Mouse (Mus musculus) heart, adult 2 months (tissue): Measurements from ENCODE around the gene Tagln3. TPM values are rescaled to one million over a fixed set of nuclear protein-coding genes. Genes with fewer than 3 reads are reported as not detected.

Experiments used
- DNase-seq, 2 experiments: peaks; one replicate each; pipeline ENCODE4 v3.0.0; 2021
- H3K27ac ChIP-seq: fragments of 200-600 bp; 2 replicates; pipeline ENCODE4 v1.8.1; 2022
- H3K27me3 ChIP-seq: fragments of 200-500 bp; 2 replicates; pipeline ENCODE4 v1.6.1; 2012; ENCODE audit warnings: mild to moderate bottlenecking, low read length, inconsistent platforms, mixed read lengths; ENCODE audit not compliant: control insufficient read depth, insufficient read depth
- H3K36me3 ChIP-seq: fragments of 200-500 bp; 2 replicates; pipeline ENCODE4 v1.6.1; 2012; ENCODE audit warnings: low read length, inconsistent platforms; ENCODE audit not compliant: control insufficient read depth, insufficient read depth
- H3K4me1 ChIP-seq: fragments of 200-500 bp; 2 replicates; pipeline ENCODE4 v1.6.1; 2011; ENCODE audit warnings: low read length; ENCODE audit not compliant: control insufficient read depth, insufficient read depth
- H3K4me3 ChIP-seq: fragments of 200-600 bp; 2 replicates; pipeline ENCODE4 v1.8.1; 2022
- H3K79me2 ChIP-seq: fragments of 200-500 bp; replicated peaks from 2 replicates; pipeline ENCODE4 v1.6.1; 2012; ENCODE audit warnings: mild to moderate bottlenecking, inconsistent platforms, low read length, moderate library complexity, mixed read lengths; ENCODE audit not compliant: control insufficient read depth, insufficient read depth
- H3K9ac ChIP-seq: fragments of 200-500 bp; 2 replicates; pipeline ENCODE4 v1.6.1; 2012; ENCODE audit warnings: low read depth, mild to moderate bottlenecking, control low read depth, inconsistent platforms, low read length, mixed read lengths
- CTCF ChIP-seq: fragments of 200-600 bp; IDR thresholded peaks from 2 replicates; pipeline ENCODE4 v1.8.1; 2022; ENCODE audit warnings: antibody characterized with exemption, mild to moderate bottlenecking, moderate library complexity
- EP300 ChIP-seq: fragments of 200-500 bp; IDR thresholded peaks from 2 replicates; pipeline ENCODE4 v1.6.1; 2011; ENCODE audit warnings: low read depth, low read length, control low read depth; ENCODE audit not compliant: insufficient read depth
- POLR2A ChIP-seq: fragments of 200-500 bp; IDR thresholded peaks from 2 replicates; pipeline ENCODE4 v1.6.1; 2011; ENCODE audit warnings: mild to moderate bottlenecking, low read depth, low read length, control low read depth; ENCODE audit not compliant: insufficient read depth
- WGBS: fragments of 180-500 bp; shearing (Covaris S2); methylation state at CpG from one replicate; pipeline ENCODE4 v1.1.7; 2018; 5-methylcytosine and 5-hydroxymethylcytosine counted together
- intact Hi-C: fragments of 180-260 bp; cut with DNase I; formaldehyde crosslinking; loops from one replicate; pipeline ENCODE4 v1.15.1; 2025
- polyA plus RNA-seq: library from polyadenylated mRNA; depleted of rRNA; stranded (reverse); fragments of >200 nt; gene quantifications from 2 replicates; pipeline ENCODE4 v1.2.3, GENCODE M21; 2012
- total RNA-seq, 2 experiments: library from RNA; stranded (reverse); gene quantifications; 2 replicates each; pipeline ENCODE4 v1.2.3; 2021

The Tagln3 gene
- total and polyA plus RNA-seq, 3 experiments, result 0.57 to 1.4 (median 1.4) TPM

DNA sequence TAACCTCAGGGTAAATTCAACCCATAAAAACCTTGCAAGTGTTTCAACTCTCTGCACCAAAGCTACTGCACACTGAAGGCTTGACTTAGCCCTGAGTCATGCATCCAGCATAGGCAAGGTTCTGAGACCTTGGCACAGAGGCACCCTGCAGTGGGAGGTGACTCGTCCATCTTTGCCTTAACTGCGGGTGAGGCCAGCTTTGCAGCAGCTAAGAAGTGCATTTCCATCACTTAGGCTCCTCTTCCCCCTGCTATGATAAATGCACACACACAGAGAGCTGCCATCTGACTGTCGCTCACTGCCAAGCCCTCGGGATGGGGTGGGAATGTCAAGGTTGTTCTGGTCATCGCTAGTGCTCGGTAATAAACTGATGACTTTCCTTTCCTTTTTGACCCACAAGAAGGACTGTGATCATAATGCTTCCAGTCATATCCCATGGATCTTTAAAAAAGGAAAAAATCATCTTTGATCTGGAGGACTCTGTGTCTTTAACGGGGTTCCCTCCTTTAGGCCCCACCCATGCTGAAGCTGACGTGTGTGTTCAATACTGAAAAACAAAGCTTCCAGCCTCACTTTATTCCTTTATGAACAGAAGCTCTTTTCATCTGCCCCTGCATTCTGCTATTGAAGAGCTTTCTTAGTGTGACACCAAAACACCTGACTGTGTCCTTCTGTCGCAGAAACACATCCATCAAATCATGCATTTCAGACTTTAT, 28.8 kb downstream of the Tagln3 start:
- no peak for TF ChIP-seq EP300
- no peak for TF ChIP-seq CTCF
- no peak for TF ChIP-seq POLR2A
- intact Hi-C loops, result no loop called here
- 78% methylated on average over 9 of the region's 9 CpGs for WGBS
- Histone ChIP-seq H3K4me3 (no peak overlapping the region), H3K36me3 (no peaks in the 10 kb centered on the region), H3K27me3 (no peaks in the 10 kb centered on the region), H3K27ac (no peak overlapping the region), H3K4me1 (no peaks in the 10 kb centered on the region), H3K79me2 (no peaks in the 10 kb centered on the region), H3K9ac (no peak overlapping the region)
- DNase-seq, result no peak

DNA sequence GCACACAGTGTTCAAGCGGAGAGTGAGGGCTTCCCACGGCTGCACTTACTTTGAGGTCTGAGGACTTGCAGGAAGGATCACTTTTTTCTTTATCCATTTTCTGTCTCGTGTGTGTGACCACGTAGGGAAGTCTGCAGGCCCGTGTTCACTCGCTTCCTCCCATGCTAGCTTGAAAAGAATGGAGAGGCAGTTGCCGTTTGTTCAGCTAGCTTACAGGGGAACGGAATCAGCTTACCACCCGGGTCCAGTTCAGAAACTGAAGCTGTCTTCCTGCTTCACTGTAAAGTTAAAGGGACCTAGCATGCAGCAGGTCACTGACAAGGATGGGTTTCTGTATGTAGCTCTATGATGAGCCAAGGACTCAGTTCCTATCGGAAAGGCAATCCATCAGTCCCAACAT, 30.9 kb downstream of the Tagln3 start, which contains the start of gene Tmprss7:
Gene Tmprss7 (minus strand): TSS at position 101 of the 400 bp plus-strand sequence.
- H3K4me1 ChIP-seq, result no peaks in the 10 kb centered on the region
- 61% methylated on average over 10 of the region's 10 CpGs for WGBS
- DNase-seq, result no peak
- TF ChIP-seq POLR2A, result no peak
- no peak within 1 kb of the TSS for H3K4me3 ChIP-seq
- intact Hi-C loops, result no loop called here
- H3K79me2 ChIP-seq, result no peaks in the 10 kb centered on the region
- no peak within 1 kb of the TSS for H3K9ac ChIP-seq
- no peak within 1 kb of the TSS for H3K27ac ChIP-seq
- H3K27me3 ChIP-seq, result no peaks in the 10 kb centered on the region
- H3K36me3 ChIP-seq, result no peaks in the 10 kb centered on the region

DNA sequence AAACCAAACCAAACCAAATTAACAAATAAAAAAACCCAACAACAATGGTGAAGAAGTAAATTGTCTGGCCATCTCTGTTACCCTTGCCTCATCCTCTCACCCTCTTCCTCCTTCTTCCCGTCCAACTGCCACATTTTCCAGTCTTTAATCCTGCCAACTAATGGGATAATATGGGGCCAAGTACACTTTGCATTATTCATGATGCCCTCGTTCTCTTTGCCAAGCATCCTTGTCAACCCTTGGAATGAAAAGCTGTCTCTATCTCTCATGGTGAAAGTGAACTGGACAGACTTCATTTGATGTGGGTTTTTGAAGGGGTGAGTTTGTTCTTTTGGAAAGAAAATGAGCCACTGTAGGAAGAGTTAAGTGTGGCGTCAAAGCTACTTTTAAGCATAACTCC, 31.6 kb downstream of the Tagln3 start:
- Histone ChIP-seq H3K4me3 (no peak overlapping the region), H3K27ac (no peak overlapping the region), H3K4me1 (no peaks in the 10 kb centered on the region), H3K36me3 (no peaks in the 10 kb centered on the region), H3K79me2 (no peaks in the 10 kb centered on the region), H3K9ac (no peak overlapping the region), H3K27me3 (no peaks in the 10 kb centered on the region)
- TF ChIP-seq EP300 (no peak), POLR2A (no peak), CTCF (no peak)
- DNase-seq, result no peak
- WGBS, result 64% methylated on average over 3 of the region's 3 CpGs
- intact Hi-C loops, result no loop called here

DNA sequence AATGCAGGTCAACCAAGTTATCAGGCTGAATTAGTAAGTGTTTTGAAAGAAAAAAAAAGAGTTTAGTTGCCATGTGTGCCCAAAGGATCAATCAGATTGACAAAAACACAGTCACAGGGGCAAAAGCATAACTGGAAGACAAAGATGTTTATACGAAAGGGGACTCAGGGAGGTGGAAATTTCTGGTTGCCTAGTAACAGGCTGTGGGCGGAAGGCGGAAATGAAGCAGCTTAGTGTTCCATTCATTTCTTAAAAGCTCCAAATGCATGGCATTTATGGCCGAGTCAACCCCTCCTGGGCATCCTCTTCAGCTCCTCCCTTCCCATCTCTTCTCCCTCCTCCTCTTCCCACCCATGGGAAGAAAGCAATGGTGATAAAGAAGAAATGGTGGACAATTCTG, 34.2 kb downstream of the Tagln3 start:
- intact Hi-C loops, result no loop called here
- no peaks in the 10 kb centered on the region for H3K79me2 ChIP-seq
- TF ChIP-seq EP300 (no peak), CTCF (no peak), POLR2A (no peak)
- H3K4me3 ChIP-seq, result no peak overlapping the region
- no peak for DNase-seq
- no peak overlapping the region for H3K9ac ChIP-seq
- H3K4me1 ChIP-seq, result no peaks in the 10 kb centered on the region
- no peaks in the 10 kb centered on the region for H3K27me3 ChIP-seq
- WGBS, result 38% methylated on average over 4 of the region's 4 CpGs
- H3K27ac ChIP-seq, result no peak overlapping the region
- H3K36me3 ChIP-seq, result no peaks in the 10 kb centered on the region

DNA sequence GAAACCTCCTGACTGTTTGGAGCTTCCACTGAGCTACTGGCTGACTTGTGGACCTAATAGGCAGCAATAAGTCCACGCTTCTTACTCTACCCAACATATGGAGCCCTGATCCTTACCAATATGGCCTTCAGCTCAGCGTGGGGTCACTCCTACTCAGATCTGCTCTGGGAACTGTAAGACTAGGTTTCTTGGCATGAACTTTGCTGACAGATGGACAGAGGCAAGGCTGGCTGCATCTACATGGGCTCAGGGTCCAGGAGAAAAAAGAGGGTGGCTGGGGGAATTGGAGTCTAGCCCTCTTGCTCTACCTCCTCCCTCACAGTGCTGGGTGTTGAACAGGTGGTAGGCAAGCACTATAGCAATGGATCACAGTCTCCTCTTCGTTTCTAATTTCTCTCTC, 37.6 kb downstream of the Tagln3 start:
- Histone ChIP-seq H3K36me3 (no peaks in the 10 kb centered on the region), H3K27ac (no peak overlapping the region), H3K9ac (no peak overlapping the region), H3K27me3 (no peaks in the 10 kb centered on the region), H3K4me3 (no peak overlapping the region), H3K79me2 (no peaks in the 10 kb centered on the region), H3K4me1 (no peaks in the 10 kb centered on the region)
- TF ChIP-seq CTCF, result no peak
- TF ChIP-seq EP300, result no peak
- no peak for TF ChIP-seq POLR2A
- DNase-seq, result no peak
- WGBS, result 79% methylated on average over 3 of the region's 3 CpGs
- intact Hi-C loops, result no loop called here

DNA sequence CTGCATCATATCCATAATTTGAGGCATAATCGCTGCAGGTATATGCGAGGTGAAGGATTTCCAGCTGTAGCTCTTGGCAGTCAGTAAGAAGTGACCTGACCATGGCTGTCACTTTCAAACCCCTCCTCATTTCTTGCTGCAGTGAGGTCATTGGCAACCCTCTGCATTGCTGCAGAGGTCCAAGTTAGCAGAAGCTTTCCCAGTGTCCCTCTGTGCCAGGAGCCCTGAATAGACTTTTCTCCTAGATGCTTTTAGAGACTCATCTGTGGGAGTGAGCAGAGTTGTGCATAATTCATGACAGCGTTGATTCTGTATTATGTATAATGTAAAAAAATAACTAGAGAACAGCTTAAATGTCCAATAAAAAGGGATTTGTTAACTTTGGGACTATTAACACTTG, 39.1 kb downstream of the Tagln3 start:
- Histone ChIP-seq H3K4me3 (no peak overlapping the region), H3K4me1 (no peaks in the 10 kb centered on the region), H3K9ac (no peak overlapping the region), H3K79me2 (no peaks in the 10 kb centered on the region), H3K36me3 (no peaks in the 10 kb centered on the region), H3K27me3 (no peaks in the 10 kb centered on the region), H3K27ac (no peak overlapping the region)
- 70% methylated on average over 3 of the region's 3 CpGs for WGBS
- DNase-seq, result no peak
- no peak for TF ChIP-seq EP300
- intact Hi-C loops, result loop anchor here (1.0 to 2.0 kb wide), 2 partner anchors 282 to 337 kb away; no protein-coding TSS in a partner anchor
